Mouse (Mus musculus) forebrain, embryonic 15.5 days (tissue): ENCODE results near the gene Adgrl1. TPM values are rescaled to one million over a fixed set of nuclear protein-coding genes. Genes with fewer than 3 reads are reported as not detected.

Experiments
- ATAC-seq: fragments of 200-750 bp; cut with Nextera tagmentation; replicated peaks from 2 replicates; pipeline ENCODE4 v1.8.0; 2017; ENCODE audit warnings: mild to moderate bottlenecking, moderate TSS enrichment, moderate library complexity
- H3K27ac ChIP-seq: fragments of 300-500 bp; sonication (generic); replicated peaks from 2 replicates; pipeline ENCODE4 v1.5.1; 2015; ENCODE audit warnings: mild to moderate bottlenecking, inconsistent platforms
- H3K27me3 ChIP-seq: fragments of 300-500 bp; sonication (generic); 2 replicates; pipeline ENCODE4 v1.6.1; 2015; ENCODE audit warnings: inconsistent platforms
- H3K36me3 ChIP-seq: fragments of 300-500 bp; sonication (generic); 2 replicates; pipeline ENCODE4 v1.6.1; 2015; ENCODE audit warnings: mild to moderate bottlenecking, inconsistent platforms
- H3K4me1 ChIP-seq: fragments of 300-500 bp; sonication (generic); 2 replicates; pipeline ENCODE4 v1.6.1; 2015; ENCODE audit warnings: inconsistent platforms
- H3K4me2 ChIP-seq: fragments of 300-500 bp; sonication (generic); replicated peaks from 2 replicates; pipeline ENCODE4 v1.6.1; 2015; ENCODE audit warnings: mild to moderate bottlenecking, inconsistent platforms
- H3K4me3 ChIP-seq: fragments of 300-500 bp; sonication (generic); 2 replicates; pipeline ENCODE4 v1.5.1; 2015; ENCODE audit warnings: mild to moderate bottlenecking, inconsistent platforms
- H3K9ac ChIP-seq: fragments of 300-500 bp; sonication (generic); replicated peaks from 2 replicates; pipeline ENCODE4 v1.6.1; 2015; ENCODE audit warnings: mild to moderate bottlenecking, inconsistent platforms
- H3K9me3 ChIP-seq: fragments of 300-500 bp; sonication (generic); 2 replicates; pipeline ENCODE4 v1.6.1; 2016; ENCODE audit warnings: inconsistent platforms
- WGBS: fragments of 180-500 bp; shearing (Covaris S2); methylation state at CpG from one replicate; pipeline ENCODE4 v1.1.7; 2015; ENCODE audit warnings: mixed read lengths; 5-methylcytosine and 5-hydroxymethylcytosine counted together
- polyA plus RNA-seq: library from polyadenylated mRNA; unstranded; fragments of >200 nt; fragmentation: Nextera tagmentation; extraction: Ambion mirVana; gene quantifications from 2 replicates; pipeline ENCODE4 v1.2.1, GENCODE M21; 2015

Gene Adgrl1
- polyA plus RNA-seq, 1 experiment from 2014 or later = 57.0 TPM

- Histone ChIP-seq H3K9me3 (no peaks in the 10 kb centered on the region), H3K4me3 (no peak overlapping the region), H3K36me3 (no peaks in the 10 kb centered on the region), H3K4me2 (no peak overlapping the region), H3K4me1 (peaks cover 45% of the 10 kb centered on the region), H3K9ac (no peak overlapping the region), H3K27me3 (no peaks in the 10 kb centered on the region), H3K27ac (no peak overlapping the region)
- 0 out of 2 replicates have a peak, but pooled peaks have one; percentile 33 for ATAC-seq
- WGBS = 41% methylated on average over 8 of the region's 8 CpGs
These were observed 9.4 kb downstream of the Adgrl1 start for GRCm38 (mm10) chr8:83909311-83909710.

- no peak for ATAC-seq
- Histone ChIP-seq H3K4me2 (no peak overlapping the region), H3K27ac (no peak overlapping the region), H3K9ac (no peak overlapping the region), H3K4me3 (no peak overlapping the region), H3K9me3 (no peaks in the 10 kb centered on the region), H3K4me1 (peaks cover 55% of the 10 kb centered on the region), H3K36me3 (no peaks in the 10 kb centered on the region), H3K27me3 (no peaks in the 10 kb centered on the region)
- 85% methylated on average over 5 of the region's 5 CpGs for WGBS
These were observed 12.2 kb downstream of the Adgrl1 start for GRCm38 (mm10) chr8:83911809-83912731.

DNA sequence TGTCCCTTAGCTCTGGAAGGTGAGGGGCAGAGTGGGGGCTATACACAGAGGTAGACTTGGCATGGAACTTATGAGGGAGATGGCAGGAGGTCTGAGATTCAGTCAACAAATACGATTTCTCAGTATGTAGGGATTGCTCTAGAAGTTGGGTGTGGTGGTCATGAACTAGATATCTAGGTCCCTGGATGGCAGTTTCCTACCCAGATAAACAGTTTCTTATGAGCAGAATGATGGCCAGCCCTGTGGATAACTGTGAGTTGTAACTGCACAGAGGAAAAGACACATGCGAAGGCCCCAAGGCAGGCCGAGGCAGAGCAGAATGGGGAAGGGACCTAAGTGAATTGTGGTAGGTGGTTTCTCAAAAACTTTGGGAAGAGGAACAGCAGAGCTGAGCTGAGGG, 14.3 kb downstream of the Adgrl1 start:
- Histone ChIP-seq H3K4me2 (no peak overlapping the region), H3K9ac (no peak overlapping the region), H3K4me3 (no peak overlapping the region), H3K36me3 (peaks cover 3% of the 10 kb centered on the region; the same call in 1 of the 2 replicates), H3K9me3 (no peaks in the 10 kb centered on the region), H3K4me1 (peaks cover 36% of the 10 kb centered on the region), H3K27ac (no peak overlapping the region), H3K27me3 (no peaks in the 10 kb centered on the region)
- WGBS = 85% methylated on average over 3 of the region's 3 CpGs
- ATAC-seq = no peak

GRCm38 (mm10) chr8:83914860-83915259, 15.0 kb downstream of the Adgrl1 start:
- 0 out of 2 replicates have a peak, but pooled peaks have one; percentile 9 for ATAC-seq
- no peak overlapping the region for H3K9ac ChIP-seq
- 52% methylated on average over 5 of the region's 5 CpGs for WGBS

GRCm38 (mm10) chr8:83916015-83916414, 16.1 kb downstream of the Adgrl1 start:
- Histone ChIP-seq H3K9me3 (no peaks in the 10 kb centered on the region), H3K4me3 (no peak overlapping the region), H3K9ac (no peak overlapping the region), H3K4me2 (no peak overlapping the region), H3K27ac (peak overlapping the region; percentile 16; the same call in 1 of the 2 replicates), H3K36me3 (peaks cover 14% of the 10 kb centered on the region), H3K27me3 (no peaks in the 10 kb centered on the region), H3K4me1 (peaks cover 30% of the 10 kb centered on the region)
- no peak for ATAC-seq
- WGBS = 66% methylated on average over 5 of the region's 5 CpGs

More at GRCm38 (mm10) chr8:83914860-83915259, 15.0 kb downstream of the Adgrl1 start:
- Histone ChIP-seq H3K4me1 (peaks cover 31% of the 10 kb centered on the region), H3K4me2 (no peak overlapping the region), H3K27me3 (no peaks in the 10 kb centered on the region), H3K27ac (no peak overlapping the region), H3K9me3 (no peaks in the 10 kb centered on the region), H3K4me3 (no peak overlapping the region), H3K36me3 (peaks cover 6% of the 10 kb centered on the region; the same call in 1 of the 2 replicates)

GRCm38 (mm10) chr8:83917566-83917965, 17.7 kb downstream of the Adgrl1 start:
- Histone ChIP-seq H3K36me3 (peaks cover 25% of the 10 kb centered on the region), H3K4me3 (no peak overlapping the region), H3K9ac (no peak overlapping the region), H3K4me1 (peaks cover 30% of the 10 kb centered on the region), H3K27ac (no peak overlapping the region), H3K9me3 (no peaks in the 10 kb centered on the region), H3K27me3 (no peaks in the 10 kb centered on the region), H3K4me2 (no peak overlapping the region)
- WGBS = 70% methylated on average over 6 of the region's 6 CpGs
- ATAC-seq = no peak

GRCm38 (mm10) chr8:83921558-83921957, 21.7 kb downstream of the Adgrl1 start:
- no peaks in the 10 kb centered on the region for H3K4me1 ChIP-seq
- H3K4me2 ChIP-seq = no peak overlapping the region
- H3K9ac ChIP-seq = no peak overlapping the region
- H3K27me3 ChIP-seq = no peaks in the 10 kb centered on the region
- H3K27ac ChIP-seq = no peak overlapping the region
- H3K9me3 ChIP-seq = no peaks in the 10 kb centered on the region
- H3K4me3 ChIP-seq = no peak overlapping the region
- 72% methylated on average over 3 of the region's 3 CpGs for WGBS
- peak; percentile 51; the same call in 1 of the 2 replicates for ATAC-seq
- peaks cover 49% of the 10 kb centered on the region for H3K36me3 ChIP-seq

- no peak overlapping the region for H3K27ac ChIP-seq
- no peaks in the 10 kb centered on the region for H3K27me3 ChIP-seq
- peaks cover 51% of the 10 kb centered on the region for H3K36me3 ChIP-seq
- no peak overlapping the region for H3K4me3 ChIP-seq
- no peaks in the 10 kb centered on the region for H3K9me3 ChIP-seq
- no peak for ATAC-seq
- 91% methylated on average over 8 of the region's 8 CpGs for WGBS
- no peak overlapping the region for H3K9ac ChIP-seq
- no peak overlapping the region for H3K4me2 ChIP-seq
- no peaks in the 10 kb centered on the region for H3K4me1 ChIP-seq
These were observed 22.8 kb downstream of the Adgrl1 start for GRCm38 (mm10) chr8:83922727-83923126.

DNA sequence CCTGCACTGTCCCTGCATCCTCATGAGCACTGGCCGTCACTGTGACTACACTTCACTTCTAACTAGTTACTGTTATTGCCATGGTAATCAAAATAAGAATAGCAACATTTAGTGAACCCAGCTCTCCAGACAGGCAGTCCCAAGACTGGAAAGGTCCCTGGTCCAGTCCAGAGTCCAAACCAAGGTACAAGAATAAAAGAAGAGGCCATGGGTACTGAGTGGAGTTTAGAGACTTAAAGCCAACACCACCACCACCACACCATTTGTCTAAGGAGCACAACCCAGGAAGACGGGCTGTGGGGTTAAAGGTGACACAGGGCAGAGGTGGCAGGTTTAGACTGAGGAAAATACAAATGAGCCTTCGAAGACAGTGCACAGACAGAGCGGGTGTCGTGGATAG, 24.7 kb downstream of the Adgrl1 start:
- ATAC-seq = no peak
- Histone ChIP-seq H3K9ac (no peak overlapping the region), H3K36me3 (peaks cover 68% of the 10 kb centered on the region)

GRCm38 (mm10) chr8:83926266-83926665, 26.4 kb downstream of the Adgrl1 start:
- no peak overlapping the region for H3K27ac ChIP-seq
- WGBS = 86% methylated on average over 7 of the region's 7 CpGs
- no peak overlapping the region for H3K9ac ChIP-seq
- peaks cover 71% of the 10 kb centered on the region for H3K36me3 ChIP-seq
- ATAC-seq = no peak
- no peak overlapping the region for H3K4me2 ChIP-seq
- no peaks in the 10 kb centered on the region for H3K9me3 ChIP-seq
- H3K4me1 ChIP-seq = no peaks in the 10 kb centered on the region
- no peaks in the 10 kb centered on the region for H3K27me3 ChIP-seq
- no peak overlapping the region for H3K4me3 ChIP-seq

More for the DNA sequence above, 24.7 kb downstream of the Adgrl1 start:
- no peak overlapping the region for H3K4me3 ChIP-seq
- WGBS = 91% methylated on average over 5 of the region's 5 CpGs
- no peaks in the 10 kb centered on the region for H3K9me3 ChIP-seq
- H3K27me3 ChIP-seq = no peaks in the 10 kb centered on the region
- H3K4me1 ChIP-seq = no peaks in the 10 kb centered on the region
- H3K27ac ChIP-seq = no peak overlapping the region
- H3K4me2 ChIP-seq = no peak overlapping the region

- no peaks in the 10 kb centered on the region for H3K27me3 ChIP-seq
These were observed 34.3 kb downstream of the Adgrl1 start for GRCm38 (mm10) chr8:83934222-83934621.

DNA sequence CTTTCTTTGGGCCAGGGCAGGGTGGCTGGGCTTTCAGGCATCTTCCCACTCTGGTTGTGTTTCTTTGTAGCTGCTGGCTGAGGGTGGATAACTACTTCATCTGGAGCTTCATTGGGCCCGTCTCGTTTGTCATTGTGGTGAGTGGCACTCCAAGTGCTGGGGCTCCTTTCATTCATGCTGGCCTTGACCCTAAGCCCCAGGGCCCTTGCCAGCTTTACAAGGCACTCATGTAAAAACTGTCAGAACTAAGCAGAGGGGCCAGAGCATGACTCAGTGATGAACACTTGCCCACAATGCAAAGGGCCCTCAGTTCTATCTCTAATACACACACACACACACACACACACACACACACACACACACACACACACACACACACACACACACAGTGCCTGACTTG, 35.1 kb downstream of the Adgrl1 start:
- Histone ChIP-seq H3K4me3 (no peak overlapping the region), H3K36me3 (peaks cover 91% of the 10 kb centered on the region), H3K27ac (no peak overlapping the region), H3K4me2 (no peak overlapping the region), H3K9me3 (no peaks in the 10 kb centered on the region), H3K4me1 (no peaks in the 10 kb centered on the region), H3K9ac (no peak overlapping the region), H3K27me3 (no peaks in the 10 kb centered on the region)
- WGBS = 64% methylated on average over 2 of the region's 2 CpGs
- no peak for ATAC-seq

More at GRCm38 (mm10) chr8:83934222-83934621, 34.3 kb downstream of the Adgrl1 start:
- ATAC-seq = no peak
- no peak overlapping the region for H3K4me3 ChIP-seq
- H3K9ac ChIP-seq = no peak overlapping the region
- H3K4me2 ChIP-seq = no peak overlapping the region
- H3K4me1 ChIP-seq = no peaks in the 10 kb centered on the region
- peaks cover 97% of the 10 kb centered on the region for H3K36me3 ChIP-seq
- 79% methylated on average over 5 of the region's 5 CpGs for WGBS
- H3K27ac ChIP-seq = no peak overlapping the region
- H3K9me3 ChIP-seq = no peaks in the 10 kb centered on the region
